Mouse (Mus musculus) naive thymus-derived CD4-positive, alpha-beta T cell, adult 2 months (primary cell): Measurements from ENCODE around the gene Prnp.

Experiments
- DNase-seq: peaks from one replicate; pipeline ENCODE4 v3.0.0-alpha.2; 2011; ENCODE audit warnings: low read depth

Prnp gene

DNA sequence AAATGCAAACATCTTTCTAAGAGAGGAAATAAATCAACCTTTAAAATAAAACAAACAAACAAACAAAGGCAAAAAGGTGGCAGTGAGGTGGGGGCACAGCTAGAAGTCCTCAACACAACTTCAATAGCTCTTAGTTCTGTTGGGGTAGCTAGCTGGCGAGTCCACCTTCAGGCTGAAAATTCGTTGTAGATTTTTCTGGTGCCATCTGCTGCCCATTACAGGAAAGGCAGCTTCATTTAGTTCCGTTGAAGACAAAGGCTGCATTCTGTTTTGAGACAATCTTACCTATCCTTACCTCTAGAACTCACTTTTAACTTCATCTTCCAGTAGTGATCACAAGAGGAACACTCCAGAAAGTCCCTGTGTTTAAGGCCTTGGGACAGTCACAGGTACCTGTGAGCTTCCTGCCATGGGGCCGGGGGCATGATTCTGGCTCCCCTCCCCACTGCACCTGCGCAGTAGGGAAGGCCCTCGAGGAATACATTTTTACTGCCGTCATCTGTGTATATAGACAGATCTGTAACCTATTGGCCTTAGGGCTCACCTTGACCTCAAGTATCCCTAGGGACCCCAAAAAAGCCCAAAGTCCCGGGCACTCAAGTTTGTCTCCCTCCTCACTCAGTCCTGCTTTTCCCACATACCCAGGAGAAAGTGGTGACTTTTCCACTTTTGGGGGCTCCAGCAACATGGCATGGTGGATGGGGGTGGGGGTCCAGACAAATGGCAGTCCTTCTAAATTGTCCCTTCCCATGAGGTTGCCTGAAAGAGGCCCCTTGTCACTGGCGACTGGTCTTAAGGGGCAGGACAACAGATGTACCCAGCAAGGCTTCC, 40.3 kb downstream of the Prnp start:
- peak; percentile 66 for DNase-seq

DNA sequence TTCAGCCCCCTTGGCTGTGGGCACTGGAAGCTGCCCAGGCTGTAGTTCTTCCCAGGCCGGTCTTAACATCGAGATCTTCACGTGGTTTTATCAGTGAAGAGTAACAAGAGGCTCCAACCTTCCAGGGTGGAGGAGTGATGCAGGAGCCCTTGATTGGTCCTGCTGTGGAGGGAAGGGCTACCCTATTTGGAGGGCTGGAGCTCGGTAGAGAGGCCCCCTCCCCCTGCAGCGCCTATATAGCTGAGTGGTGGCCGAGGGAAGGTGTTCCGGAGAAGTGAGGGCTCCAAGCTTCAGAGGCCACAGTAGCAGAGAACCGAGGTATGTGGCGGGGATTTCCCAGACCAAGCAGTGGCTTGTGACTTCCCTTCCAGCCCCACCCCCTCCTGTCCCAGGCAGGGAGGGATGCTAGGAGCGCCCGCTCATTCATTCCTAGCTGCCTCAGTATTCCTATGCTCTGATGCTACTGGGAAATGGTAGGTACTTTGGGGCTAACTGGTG, 40.9 kb downstream of the Prnp start, which contains the start of gene Prnd:
Gene Prnd, plus strand, starts transcription at position 264 of the 498 bp plus-strand sequence.
- DNase-seq = peak; percentile 52

DNA sequence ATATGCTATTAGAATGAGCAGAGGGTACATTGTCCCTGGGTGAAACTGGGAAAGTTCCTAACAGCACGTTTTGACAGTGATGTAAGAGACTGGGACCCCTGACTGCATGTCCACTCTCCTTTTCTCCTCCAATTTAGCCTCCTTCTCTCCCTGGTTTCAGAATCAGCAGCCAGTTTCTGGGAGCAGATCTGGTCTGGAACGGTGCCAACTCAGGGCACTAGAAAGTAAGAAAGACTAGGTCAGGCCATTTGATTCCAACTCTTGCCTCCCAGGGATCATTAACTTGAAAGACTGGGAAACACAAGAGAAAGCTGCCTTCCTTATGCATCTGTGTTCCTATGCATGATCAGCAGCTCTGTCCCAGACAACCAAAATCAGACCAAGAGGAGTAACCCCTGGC, 42.7 kb downstream of the Prnp start:
- no peak for DNase-seq

DNA sequence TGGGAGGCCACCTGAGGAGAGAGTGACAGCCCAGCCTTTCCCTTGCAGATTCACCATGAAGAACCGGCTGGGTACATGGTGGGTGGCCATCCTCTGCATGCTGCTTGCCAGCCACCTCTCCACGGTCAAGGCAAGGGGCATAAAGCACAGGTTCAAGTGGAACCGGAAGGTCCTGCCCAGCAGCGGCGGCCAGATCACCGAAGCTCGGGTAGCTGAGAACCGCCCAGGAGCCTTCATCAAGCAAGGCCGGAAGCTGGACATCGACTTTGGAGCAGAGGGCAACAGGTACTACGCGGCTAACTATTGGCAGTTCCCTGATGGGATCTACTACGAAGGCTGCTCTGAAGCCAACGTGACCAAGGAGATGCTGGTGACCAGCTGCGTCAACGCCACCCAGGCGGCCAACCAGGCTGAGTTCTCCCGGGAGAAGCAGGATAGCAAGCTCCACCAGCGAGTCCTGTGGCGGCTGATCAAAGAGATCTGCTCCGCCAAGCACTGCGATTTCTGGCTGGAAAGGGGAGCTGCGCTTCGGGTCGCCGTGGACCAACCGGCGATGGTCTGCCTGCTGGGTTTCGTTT, 43.3 kb downstream of the Prnp start:
- DNase-seq = no peak

DNA sequence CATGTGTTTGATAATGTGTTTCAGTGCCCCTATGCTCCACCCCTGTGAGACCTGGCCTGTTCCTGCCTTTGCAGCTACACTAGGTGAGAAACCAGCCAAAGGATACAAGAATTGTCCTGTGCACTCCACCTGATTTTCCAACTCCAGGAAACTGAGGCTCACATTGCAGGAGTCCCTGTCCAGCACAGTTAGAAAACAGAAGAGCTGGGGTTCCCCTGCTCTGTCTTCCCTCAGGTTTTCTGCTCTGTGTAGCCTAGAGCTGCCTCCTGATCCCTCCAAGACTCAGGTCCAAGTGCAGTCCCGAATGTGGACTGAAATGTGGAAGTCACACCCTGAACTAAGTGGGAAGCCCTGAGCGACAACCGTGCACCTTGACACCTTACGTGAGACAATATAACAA, 44.0 kb downstream of the Prnp start:
- no peak for DNase-seq

DNA sequence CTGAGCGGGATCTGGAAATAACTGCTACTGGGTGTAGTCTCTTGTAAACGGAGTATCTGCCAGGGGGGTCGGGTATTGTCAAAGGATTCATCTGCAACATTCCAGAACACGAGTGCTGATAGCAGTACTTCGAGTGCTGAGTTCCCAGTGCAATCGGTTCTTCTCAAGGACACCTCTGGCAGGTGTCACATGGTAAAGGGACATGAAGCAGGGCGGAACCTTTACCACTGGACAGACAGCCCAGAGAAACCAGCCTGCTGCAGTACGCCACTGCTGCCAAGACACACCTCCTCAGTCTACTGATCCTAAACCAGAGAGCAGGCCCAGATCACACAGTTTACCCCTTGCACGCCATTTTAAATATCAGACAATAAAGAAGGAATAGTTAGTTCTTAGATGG, 45.1 kb downstream of the Prnp start:
- DNase-seq = no peak

DNA sequence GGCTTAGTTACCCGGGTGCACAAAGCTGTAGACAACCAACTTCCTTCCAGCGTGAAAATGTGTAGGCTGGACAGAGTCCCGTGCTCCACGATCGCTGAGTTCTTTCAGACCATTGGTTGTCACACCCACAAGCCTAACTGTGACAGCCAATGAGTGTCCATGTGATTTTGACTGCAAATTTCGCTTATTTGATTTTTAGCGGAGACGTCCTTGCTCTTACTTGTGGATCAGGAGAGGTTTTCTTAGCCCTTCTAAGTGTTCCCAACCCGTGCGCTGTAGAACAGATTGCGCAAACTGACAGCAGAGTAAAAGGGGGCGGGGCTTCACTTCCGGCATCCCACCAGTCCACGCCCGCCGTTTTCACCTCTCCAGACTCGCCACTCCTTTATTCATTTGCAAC, 45.5 kb downstream of the Prnp start:
- peak; percentile 43 for DNase-seq

DNA sequence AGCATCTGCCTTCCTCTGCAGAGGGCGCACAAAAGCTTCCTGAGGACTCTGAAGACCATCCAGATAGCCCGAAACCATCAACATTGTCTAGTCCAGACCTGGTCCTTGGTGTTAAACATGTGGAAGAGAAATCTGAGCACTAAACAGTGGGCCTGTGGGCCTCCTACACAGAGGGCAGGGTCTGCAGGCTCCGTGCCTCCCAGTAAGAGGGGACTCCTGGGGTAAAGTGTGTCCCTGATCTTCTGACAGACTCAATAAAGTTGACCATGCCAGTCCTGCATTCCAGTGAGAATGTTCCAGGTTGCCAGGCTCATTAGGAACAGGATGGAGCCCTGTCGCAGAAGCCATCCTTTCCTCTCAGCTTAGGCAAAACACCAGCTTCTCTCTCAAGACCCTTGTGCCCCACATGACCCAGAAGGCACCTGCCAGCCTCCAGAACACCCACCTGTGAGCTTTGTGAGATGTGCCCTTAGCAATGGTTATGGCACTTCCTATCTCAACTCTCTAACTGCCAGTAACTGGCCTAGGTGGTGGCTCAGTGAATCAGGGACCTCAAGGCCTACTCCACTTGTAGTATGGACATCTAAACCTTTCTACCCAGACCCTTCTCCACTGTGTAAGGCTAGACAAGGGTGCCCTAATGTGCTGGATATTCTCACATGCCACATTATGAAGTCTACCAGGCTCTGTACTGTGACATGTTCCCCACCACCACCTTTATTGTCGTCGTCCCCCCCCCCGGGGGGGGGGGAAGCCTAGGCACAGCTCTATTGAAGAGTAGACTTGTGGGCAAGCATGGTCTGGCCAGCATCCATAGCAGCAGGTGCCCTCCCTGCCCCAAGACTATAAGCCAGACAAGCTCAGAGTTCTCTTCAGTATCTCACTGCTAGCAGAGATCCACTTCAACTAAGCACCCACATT, 46.9 kb downstream of the Prnp start:
- DNase-seq = no peak

DNA sequence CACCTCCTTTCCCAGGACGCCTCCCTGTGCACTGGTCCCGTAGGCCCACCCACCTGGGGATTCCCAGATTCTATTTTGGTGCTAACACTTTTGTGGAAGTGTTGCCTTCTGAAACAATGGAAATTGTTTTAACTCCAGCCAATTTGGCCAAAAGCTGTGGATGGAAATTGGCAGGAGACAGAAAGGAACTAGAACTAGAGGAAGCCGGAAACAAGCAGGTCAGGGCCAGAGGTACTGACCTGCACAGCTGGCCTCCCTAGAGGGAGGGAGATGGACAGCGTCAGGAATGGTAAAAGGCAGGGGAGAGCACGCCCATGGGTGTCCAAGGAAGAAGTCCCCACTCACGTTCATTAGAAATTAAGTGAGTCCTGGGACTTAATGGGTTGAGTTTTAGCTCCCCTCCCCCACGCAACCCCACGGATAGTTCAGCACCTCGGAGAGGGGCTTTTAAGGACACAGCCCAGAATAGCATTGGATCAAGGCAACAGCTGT, 48.0 kb downstream of the Prnp start:
- no peak for DNase-seq

DNA sequence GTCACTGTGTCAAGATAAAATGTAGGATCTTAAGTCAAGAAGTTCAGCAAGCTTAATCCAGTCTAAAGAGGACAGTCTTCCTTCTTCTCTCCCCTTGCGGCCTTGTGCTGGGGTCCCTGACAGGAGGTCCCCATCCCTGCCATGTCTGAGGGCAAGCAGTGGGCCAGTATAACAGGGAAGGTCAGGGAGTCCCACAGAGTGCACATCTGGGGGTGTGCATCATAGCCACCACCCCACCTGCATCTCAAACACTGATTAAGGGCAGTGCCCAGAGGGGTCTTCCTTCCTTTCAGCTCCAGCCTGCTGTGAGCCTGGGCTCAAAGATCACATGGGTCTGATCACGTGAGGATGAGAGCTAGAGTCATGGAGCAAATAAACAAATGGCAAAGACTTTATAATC, 51.9 kb downstream of the Prnp start:
- no peak for DNase-seq

DNA sequence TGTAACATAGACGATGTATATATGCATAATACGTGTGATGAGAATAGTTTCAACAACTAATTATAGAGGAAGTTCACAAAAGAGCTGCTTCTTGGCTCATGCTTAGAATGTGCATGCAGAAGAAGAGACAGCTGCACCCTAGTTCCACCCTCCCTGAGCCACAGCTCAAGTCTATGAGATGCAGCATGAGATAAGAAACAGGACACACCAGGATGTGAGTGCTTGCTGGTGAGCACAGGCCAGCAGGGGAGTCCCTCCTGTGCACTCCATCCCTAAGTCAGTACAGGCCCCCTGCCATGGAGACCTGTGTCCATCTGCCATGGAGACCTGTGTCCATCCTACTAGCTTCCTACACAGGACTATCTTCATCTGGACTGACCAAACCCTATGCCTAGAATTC, 60.9 kb downstream of the Prnp start:
- DNase-seq = no peak

DNA sequence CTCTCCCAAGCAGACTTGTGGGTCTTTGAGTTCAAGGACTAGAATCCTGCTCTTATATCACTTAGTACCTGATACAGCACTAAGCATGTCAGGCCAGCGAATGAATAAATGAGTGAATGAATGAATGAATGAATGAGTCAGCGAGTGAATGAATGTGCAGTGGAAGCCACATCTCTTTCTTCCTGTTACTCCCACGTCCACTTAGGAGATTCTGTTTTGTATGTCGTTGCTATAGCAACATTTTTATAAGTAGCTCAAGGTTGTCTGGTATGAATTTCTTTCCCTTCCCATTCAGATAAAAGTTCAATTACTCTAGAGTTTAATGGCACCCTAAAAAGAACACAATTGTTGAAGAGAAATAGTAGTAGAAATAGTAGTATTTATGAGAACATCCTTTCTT, 61.4 kb downstream of the Prnp start:
- no peak for DNase-seq

DNA sequence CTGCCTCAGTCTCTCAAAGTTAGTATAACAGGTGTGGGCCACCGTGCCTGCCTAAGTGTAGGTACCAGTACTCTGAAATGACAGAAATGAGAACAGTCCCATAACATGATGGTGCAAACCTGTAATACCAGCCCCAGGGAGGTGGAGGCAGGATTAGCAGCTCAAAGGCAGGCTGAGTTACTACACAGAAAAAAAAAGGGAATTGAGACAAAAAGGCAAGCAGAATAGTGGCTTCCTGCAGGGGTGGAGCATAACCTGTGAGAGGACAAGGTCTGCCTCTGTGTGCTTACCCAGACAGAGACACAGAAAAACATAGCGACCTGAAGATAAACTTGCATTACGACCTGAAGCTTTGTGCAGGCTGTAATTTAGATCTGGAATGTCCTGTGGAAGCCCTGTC, 66.9 kb downstream of the Prnp start:
- DNase-seq = no peak

DNA sequence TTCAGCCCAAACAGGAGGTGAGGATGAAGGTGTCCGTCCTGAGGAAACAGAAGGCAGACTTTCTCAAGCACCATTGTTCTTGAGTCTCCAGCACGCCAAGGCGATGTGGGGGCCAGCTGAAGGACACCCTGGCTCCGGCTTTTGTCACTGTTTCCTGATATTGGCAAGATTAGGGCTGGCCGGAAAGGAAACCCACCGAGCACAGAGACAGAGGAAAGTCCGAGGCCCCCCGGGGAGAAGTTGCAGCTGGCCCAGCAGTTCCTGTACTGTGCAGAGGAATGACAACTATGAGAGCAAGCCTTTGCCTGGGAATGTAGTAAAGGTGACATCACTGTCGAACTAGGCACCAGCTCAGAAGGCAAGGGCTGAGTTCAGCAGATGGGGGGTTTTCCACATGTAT, 71.1 kb downstream of the Prnp start:
- no peak for DNase-seq

DNA sequence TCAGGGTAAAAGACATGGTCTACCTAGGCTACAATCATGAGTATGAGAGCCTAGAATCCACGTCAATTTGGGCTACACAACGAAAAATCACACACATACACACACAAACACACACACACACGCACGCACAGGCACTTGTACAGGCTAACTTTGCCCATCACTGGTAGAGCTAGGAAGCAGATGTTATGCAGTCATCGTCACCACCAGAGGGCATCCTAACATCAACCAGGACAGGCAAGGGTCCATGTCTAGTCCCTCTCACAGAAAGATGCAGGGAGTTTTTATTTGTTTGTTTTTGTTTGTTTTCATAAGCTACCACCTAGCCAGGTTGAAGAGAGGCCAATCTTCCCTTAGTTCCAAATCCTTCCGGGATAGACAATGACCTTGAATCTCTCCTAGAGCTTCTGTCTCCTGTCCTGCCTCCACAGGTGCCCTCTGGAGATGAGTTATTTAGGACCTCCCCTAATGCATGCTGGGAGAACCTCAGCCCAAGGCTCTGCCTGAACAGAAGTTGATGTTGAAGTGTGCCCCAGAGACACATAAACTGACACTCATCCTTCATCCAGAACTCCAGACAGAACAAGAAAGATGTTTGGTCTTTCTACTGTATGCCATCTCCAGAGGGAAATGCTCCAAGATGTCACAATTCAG, 72.9 kb downstream of the Prnp start:
- peak; percentile 86 for DNase-seq

DNA sequence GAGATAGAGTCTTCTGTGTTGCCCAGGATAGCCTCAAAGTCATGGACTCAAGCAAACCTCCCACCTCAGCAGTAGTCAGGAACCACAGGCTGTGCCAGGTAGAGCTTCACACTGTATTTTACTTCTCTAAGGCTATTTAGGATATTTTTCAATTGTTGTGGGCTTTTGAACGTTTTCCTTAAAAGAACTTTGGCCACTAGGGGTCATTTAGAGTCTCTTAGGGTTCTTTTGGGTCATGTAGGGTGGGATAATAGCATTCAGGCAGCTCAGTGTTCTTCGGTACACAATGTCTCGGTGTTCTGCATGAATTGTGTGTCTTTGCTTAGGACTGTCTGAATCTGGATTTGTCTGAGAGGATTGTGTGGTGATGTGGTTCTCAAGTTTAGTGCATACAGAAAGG, 78.2 kb downstream of the Prnp start:
- DNase-seq = no peak
